Mouse (Mus musculus): ENCODE data around the gene Dbnl.

- TF ChIP-seq POLR2A (IDR thresholded peaks at IDR 0.05; ENCODE audit: low read depth, low read length) (no peak), CTCF (IDR thresholded peaks at IDR 0.05; ENCODE audit: extremely low read depth, insufficient read length, insufficient replicate concordance, low read depth, low read length) (peak; percentile 43; the same call in 1 of the 2 replicates)
Measured at GRCm38 (mm10) chr11:5802005-5802404, 13.7 kb downstream of the Dbnl start.

Measured in small intestine, adult 2 months (tissue).